Mouse (Mus musculus) c-Kit-negative CD71-positive TER-119-positive erythroid progenitor cells, embryonic 14.5 days (primary cell): ENCODE data around the gene Tpm3.
"Not testable (repeated sequence)": the region's sequence is repeated elsewhere in the genome, so short reads cannot be mapped to it uniquely, and the experiment has no call there.

ENCODE experiments used
- DNase-seq: peaks from one replicate; pipeline ENCODE4 v3.0.0-alpha.2; 2013; ENCODE audit warnings: low read depth, low spot score

Gene Tpm3

DNA sequence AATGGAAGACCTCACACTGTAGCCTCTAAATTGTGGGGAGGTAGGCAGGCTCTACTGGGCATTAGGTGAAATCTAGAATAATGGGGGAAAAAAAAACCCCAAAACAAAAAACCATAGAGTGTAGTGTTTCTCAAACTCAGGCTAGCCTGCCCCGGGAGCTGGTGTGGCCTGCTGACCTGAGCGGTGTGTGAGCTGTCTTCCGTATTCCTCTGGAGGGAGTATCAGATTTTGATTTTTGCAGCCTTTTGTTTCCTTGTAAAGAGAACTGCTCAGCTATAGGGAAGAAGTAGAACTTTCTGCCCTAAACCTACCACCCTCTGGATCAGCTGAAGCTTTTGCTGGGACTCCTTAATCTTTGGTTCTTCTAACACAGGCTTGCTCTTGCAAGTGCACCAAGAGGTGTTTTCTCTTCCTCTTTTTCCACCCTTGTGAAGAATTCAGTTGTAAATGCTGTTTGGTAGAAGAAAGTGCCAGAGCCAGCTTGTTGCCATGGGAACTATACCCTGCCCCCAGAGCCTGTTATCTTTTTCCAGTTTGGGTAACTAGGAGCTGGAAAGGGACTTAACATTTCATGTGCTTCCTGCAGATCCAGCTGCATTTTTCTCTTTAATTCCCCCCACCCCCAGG is 11.4 kb downstream of the Tpm3 start:
- no peak for DNase-seq

DNA sequence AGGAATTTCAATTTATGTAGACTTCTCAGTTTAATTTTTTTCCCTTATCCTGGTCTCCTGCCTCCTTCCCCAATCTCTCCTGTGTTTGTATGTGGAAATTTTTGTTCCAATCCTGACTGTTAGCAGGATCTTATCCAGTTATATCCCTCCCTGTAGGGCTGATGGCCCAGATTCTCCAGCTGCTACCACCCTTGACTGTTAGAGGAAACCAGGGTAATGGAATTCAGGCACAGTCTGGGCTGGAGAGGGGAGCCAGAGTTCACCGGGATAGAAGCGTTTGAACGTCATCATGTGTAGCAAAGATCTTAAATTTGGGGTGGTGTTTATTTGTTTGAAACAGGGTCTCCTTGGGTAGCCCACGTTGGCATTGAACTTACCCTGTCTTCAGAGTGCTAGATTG is 12.3 kb downstream of the Tpm3 start:
- DNase-seq: no peak

DNA sequence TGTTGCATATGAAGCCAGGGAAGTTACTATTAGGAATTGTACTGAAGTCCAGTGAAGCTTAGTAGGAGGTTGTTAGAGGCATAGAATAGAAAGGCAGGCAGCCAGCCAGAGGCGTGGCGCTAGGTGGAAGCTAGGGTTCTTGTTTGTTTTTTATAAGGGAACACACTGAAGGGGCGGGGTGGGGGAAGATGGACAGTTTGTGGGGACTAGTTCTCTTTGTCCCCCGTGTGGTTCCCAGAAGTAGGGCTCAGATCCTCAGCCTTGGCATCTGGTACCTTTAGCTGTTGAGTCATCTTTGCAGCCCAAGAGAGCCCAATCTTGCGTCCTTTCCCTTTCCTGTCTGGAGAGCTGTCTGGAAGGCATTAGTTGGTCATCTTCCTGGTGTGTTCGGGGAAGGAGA is 12.8 kb downstream of the Tpm3 start:
- DNase-seq: no peak

DNA sequence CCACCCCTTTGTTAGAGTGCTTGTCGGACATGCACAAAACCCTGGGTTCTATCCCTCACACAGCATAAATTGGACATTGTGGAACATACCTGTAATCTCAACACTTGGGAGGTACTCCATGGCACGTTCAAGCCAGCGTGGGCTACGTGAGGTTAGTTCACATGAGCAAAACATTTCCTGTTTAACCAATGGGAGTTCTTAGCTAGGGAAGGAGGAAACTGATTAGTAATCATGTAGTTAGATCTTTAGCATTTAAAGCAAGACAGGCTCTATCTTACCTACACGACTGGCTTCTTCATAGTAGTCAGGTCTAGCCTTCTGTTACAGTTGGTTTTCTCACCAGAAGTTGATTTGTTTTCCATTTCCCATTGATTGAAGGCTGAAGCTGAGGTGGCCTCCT is 13.6 kb downstream of the Tpm3 start:
- no peak for DNase-seq

DNA sequence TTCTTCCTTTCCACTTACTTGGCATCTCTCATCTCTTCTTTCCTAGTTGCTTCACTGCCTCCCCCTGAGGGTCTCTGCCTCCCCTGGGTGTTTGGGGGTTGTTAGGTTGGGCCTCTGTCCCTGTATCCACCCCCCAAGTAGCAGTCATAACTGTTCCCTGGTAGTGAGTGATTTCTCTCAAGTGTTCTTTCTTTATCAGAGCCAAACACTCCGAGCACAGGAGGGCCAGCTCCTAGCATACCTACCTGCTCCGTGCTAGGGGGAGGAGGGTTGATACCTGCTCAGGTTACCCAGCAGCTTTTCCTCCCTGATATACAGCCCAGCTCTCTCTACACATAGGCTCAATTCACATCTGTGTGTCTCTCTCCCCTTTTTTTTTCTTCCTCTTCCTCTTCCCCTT is 16.2 kb downstream of the Tpm3 start:
- no peak for DNase-seq

DNA sequence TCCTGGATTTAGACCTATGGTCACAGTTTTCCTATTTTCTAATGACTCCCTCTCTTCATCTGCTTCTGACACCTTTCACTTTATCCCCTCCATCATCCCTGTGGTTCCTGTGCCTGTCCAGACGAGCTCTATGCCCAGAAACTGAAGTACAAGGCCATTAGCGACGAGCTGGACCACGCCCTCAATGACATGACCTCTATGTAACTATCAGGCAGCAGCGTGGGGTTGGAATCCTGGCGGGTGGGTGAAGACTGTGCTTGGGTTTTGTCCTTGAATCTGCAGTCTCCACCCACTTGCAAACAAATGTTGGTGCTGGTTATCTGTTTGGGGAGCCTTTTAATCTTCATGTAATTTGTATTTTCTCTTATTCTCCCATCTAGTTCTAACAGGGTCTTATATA is 18.4 kb downstream of the Tpm3 start:
- DNase-seq: no peak

DNA sequence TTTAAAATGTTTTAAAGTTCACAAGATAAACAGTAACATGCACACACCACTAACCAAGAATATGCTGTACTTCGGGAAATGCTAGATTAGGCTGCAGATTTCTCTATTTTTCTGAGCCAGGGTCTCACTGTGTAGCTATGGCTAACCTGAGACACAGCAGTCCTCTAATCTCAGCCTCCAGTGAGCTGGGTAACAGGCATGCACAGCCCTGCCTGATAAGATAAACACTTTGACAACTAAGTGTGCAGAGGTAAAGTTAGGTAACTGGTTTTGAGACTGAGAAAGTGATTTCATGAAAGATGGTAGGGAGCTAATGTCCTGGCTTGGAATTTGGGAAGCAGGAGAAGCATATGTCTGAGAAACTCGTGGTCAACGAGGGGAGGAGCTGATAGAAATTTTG is 22.0 kb downstream of the Tpm3 start:
- no peak for DNase-seq

DNA sequence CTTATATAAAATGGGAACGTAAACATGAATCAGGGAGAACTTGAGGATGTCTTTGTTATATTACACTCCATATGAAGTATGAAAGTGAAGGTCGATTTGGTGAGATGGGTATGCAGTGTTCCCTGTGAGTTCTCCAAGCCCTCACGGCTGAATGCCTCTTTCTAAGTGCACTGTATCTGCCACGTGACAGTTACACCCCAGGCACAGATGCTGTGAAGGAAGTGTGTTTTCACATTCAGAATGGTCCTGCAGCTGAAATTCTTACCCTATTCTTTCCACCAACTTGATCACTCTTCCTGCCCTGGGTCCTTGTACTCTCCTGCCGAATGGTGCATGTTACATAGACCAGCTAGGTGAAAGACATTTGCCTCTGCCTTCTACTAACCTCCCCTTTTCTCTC is 25.5 kb downstream of the Tpm3 start:
- no peak for DNase-seq

DNA sequence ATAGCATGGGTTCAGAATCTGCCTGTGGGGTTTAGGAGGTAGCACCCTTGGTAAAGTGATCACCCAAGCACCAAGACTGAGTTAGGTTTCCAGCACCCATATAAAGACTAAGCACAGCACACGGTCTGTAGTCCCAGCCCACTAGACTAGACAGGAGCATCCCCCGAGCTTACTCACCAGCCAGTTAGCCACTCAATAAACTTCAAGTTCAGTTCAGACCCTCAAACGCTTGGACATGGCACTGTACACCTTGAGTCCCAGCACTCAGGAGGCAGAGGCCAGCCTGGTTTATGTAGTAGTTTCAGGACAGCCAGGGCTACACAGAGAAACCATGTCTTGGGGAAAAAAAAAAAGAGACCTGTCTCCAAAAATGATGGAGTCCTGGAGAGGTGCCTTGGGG is 28.6 kb downstream of the Tpm3 start:
- no peak for DNase-seq

DNA sequence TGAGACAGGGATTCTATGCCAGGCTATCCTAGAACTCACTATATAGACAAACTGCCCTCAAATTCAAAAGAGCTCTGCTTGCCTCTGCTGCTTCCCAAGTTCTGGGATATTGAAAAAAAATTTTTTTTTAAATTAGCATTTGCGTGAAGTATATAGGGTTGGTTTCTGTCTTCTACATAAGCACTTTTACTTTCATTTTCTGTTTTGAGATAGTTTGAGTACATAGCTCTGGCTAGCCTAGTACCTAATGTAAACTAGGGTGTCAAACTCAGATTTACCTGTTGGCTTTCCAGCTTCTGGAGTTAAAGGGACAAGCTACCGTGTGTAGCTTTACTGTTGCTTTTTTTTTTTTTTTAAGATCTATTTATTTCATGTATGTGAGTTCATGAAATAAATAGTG is 29.2 kb downstream of the Tpm3 start:
- DNase-seq: no peak

DNA sequence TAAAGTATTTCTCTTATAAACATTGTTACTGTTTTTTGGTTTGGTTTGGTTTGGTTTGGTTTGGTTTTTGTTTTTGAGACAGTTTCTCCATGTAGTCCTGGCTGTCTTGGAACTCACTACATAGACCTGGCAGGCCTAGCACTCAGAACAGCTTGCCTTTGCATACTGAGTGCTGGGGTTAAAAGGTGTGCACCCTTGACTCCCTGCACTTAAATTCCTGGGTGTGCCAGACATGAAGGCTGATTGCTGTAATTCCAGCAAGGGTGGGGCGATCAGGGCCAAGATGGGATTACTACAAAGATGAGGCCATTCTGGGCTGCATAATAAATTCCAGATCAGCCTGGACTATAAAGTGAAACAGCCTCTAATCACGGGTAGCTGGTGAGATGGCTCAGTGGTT is 29.8 kb downstream of the Tpm3 start:
- DNase-seq: no peak

DNA sequence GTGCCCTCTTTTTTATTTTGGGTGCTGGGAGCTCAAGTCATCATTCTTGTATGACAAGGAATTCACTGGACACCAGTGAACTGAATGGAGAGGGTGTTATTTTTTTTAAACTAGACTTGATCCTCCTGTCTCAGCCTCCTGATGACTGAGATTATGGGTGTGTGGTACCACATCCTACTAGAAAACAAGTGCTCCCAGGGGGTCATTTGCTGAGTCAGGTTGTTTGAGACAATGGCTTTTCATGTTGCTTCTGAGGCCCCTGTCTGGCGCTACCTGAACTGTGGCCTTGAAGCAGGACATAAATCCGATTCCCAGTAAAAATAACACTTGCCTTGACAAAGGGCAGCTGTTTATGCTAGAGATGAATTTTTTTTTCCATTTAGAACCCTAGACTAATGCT is 30.7 kb downstream of the Tpm3 start:
- no peak for DNase-seq

DNA sequence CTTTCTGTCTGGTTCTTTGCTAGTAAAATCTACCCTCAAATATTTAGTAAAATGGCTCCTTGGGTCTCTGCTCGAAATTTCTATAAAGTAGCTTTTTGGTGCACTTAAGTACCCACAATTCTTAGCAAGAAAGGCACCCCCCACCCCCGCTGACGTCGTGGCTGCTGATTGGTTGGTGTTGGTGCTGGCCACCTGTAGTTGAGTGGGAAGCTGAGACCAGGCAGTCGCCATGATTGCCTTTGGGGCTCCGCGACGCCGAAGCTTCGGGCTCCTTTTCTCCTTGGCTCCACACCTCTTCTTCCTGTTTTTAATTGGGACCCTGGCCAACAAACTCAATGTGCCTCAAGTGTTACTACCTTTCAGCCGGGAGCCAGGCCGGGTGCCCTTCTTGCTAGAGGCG is 31.5 kb downstream of the Tpm3 start, which contains the start of gene Nup210l:
Gene Nup210l (plus strand): TSS at position 195 of the 400 bp plus-strand sequence.
- no peak for DNase-seq

DNA sequence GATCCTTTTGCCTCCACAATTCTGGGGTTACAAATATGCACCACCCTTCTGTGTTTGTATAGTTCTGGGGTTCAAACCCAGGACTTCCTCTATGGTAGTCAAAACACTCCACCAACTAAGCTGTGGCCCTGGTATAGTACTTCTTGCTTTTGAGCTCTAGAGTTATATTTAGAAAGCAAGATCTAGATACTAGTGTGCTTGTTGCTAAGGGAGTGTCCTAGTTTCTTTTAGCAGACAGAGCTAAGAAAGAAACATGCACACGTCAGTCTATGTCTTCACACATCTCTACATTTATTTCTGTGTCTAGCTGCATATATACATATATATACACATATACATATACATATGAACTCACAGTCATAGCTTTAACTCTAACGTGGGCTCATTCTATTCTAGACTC is 39.3 kb downstream of the Tpm3 start:
- DNase-seq: no peak

DNA sequence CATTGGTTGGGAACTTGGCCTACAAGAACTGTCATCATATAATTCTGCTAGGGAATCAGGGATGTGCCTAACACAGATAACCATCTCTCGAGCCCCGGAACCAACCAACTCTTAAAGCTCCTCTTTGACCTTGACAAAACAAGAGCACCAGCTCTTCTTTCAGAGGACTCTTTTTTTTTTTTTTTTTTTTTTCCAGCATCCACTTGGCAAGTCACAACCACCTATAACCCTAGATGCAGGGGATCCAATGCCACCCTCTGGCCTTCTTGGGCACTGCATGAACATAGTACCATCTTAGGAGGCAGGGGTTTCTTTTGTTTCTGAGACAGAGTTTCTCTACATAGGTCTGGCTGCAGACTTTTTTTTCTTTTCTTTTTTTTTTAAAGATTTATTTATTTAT is 41.9 kb downstream of the Tpm3 start:
- DNase-seq: no peak

DNA sequence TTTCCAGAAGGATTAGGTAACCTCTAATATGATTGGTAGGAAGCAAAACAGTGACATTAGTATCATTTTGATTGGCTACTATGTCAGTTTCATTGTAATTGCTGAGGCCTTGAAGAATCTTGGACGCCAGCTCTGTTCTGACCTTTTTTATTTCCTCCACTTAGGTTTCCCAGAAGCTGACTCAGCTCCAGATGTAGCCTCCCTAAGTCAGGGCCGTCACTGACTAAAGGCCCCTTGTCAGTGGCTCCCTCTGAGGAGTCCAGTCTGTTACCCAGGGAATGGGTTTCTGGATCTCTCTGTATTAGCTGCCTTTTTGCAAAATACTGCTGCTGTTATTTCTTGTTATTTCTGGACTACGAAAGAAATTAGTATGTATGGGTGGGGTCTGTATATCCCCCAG is 43.1 kb downstream of the Tpm3 start:
- DNase-seq: no peak

DNA sequence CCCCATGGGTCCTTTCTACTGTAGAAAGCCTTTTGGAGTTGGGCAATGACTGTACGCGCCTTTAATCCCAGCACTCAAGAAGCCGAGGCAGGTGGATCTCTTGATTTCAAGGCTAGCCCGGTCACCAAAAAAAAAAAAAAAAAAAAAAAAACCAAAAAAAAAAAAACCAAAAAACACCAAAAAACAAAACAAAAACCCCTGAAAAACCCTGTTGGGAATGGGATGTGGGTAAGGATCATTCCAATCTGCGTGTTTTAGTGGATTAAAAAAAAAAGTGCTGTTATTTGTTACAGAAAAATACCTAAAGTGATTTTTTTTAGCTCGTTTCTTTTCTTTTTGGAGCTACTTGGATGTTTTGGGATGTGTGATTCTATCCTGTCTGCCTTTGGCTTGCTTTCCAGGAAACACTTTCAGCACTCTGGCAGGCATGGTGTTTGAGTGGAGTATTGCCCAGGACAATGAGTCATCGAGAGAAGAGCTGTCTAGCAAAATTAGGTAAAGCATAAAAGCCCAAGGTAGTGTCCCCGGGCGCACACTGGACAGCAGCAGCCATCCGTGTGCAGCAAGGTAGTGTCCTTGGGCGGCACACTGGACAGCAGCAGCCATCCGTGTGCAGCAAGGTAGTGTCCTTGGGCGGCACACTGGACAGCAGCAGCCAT is 45.8 kb downstream of the Tpm3 start:
- no peak for DNase-seq

DNA sequence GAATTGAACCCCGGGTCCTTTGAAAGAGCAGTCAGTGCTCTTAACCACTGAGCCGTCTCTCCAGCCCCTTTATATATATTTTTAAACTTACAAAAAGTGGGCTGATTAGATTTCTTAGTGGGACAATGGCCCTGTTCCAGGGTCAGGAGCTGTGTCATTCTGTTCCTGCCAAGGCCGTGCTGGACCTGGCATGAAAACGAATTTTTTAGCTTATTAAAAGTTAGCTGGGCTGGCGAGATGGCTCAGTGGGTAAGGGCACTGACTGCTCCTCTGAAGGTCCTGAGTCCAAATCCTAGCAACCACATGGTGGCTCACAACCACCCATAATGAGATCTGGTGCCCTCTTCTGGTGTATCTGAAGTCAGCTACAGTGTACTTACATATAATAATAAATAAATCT is 49.6 kb downstream of the Tpm3 start:
- DNase-seq: not testable (repeated sequence)

DNA sequence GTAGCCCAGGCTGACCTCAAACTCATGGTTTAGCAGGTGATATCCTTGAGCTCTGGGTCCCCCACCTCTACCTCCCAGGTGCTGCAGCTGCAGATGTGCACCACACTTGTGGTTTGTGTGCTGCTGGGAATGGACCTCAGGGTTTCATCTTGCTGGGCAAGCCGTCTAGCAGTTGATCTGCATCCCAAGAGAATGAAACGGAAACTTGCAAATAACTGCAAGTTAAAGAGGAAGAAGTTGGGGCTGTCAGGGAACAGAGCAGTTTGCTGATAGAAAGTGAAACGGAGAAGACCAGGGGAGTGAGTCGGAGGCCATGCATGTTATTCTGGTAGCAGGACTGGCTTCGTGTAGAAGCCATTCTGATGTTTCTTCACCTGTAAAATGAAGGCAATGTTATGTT is 53.3 kb downstream of the Tpm3 start:
- no peak for DNase-seq

DNA sequence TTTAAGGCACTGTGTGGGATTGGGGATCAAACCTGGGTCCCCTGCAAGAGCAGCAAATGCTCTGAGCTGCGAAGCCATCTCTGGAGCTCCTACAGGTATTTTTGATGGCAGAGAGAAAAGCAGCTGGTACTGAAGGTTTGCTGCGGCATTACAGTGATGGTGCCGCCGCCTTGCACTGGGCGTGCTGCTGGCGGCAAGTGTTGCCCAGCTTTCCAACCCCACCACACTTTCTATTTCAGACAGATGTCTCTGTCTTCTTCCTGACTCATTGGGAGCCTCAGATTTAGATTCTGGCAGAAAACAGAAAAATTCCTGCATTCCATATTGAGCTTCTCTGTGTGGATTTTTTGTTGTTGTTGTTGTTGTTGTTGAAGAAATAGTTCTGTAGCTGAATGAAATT is 55.4 kb downstream of the Tpm3 start:
- DNase-seq: no peak

DNA sequence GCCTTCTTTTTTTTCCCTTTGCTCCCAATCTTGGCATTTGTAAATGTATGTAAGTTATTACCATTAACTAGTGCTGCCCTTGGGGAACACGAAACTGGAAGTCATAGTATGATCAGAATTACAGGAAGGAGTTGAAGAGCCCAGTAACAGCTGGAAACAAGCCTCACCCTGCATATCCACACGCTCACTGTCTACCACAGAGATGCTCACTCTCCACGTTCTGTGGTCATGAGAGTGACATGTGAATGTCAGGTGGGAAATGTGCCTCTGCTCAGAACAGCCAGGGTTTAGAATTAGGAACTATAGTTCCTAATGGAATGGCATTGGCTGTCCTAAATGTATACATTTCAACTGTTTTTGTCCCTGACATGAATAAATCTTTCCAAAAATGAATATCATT is 60.3 kb downstream of the Tpm3 start:
- DNase-seq: no peak

DNA sequence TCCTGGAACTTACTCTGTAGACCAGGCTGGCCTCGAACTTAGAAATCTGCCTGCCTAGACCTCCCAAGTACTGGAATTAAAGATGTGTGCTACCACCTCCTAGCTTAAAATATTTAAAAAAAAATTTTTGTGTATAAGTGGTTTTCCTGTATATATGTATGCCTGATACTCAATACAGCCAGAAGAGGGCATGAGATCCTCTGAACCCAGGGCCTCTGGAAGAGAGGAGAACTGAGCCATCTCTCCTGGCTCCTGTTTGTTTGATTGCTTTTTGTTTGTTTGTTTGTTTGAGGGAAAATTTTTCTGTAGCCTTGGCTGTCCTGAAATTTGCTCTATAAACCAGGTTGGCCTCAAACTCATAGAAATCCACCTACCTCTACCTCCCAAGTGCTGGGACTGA is 60.9 kb downstream of the Tpm3 start:
- DNase-seq: no peak

DNA sequence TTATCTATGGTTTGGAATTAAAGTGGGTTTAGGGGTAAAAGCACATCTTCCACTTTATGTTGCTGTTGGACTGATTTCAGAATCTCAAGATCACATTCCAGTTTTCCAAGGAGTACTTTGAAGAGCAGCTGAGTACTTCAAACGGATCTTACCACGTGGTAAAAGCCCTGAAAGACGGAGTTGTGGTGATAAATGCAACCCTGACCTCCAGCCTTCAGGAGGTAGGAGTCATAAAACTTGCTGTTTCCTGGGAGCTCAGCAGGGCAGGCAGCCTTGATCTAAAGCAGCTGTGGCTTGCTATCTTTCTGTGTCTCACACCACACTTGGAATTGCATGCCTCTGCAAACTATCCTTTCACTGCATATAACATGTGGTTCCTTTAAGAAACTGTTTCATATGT is 62.0 kb downstream of the Tpm3 start:
- no peak for DNase-seq

DNA sequence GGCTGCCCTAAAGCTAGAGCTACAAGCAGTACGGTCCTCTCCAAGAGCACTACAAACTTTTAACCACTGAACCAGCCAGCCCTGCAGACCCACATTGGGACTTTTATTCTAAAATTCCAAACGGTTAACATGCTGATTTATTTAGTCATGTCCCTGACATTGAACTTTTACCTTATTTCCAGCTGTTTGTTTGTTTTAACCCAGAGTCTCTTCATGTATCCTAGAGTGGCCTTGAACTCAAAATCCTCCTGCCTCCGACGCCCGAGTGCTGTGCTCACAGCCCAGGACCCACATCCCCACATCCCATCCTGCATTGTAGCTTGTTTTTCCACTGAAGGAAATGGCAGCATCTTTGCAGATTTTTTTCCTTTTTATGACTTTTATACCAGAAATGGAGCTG is 62.5 kb downstream of the Tpm3 start:
- no peak for DNase-seq
